Mouse (Mus musculus): ENCODE data around the gene BC025920. TPM values are rescaled to one million over a fixed set of nuclear protein-coding genes. Genes with fewer than 3 reads are reported as not detected.

Gene BC025920
- total RNA-seq, 2 experiments from 2014 or later: 0.26 to 4.4 TPM

- no peak for ATAC-seq (replicated peaks; ENCODE audit: poor library complexity, severe bottlenecking)
Observed at GRCm38 (mm10) chr10:81601396-81601905, 4.6 kb upstream of the BC025920 start.

GRCm38 (mm10) chr10:81602741-81603151 is 3.3 kb upstream of the BC025920 start:
- peak; percentile 26 for ATAC-seq (replicated peaks; ENCODE audit: poor library complexity, severe bottlenecking)

GRCm38 (mm10) chr10:81604019-81604967 is 1.8 kb upstream of the BC025920 start:
- ATAC-seq (replicated peaks; ENCODE audit: poor library complexity, severe bottlenecking): no peak

- peak; percentile 31 for ATAC-seq (replicated peaks; ENCODE audit: poor library complexity, severe bottlenecking)
Observed at GRCm38 (mm10) chr10:81604968-81605665, 953 bp upstream of the BC025920 start.

GRCm38 (mm10) chr10:81605666-81605973 is 450 bp upstream of the BC025920 start:
- no peak for ATAC-seq (replicated peaks; ENCODE audit: poor library complexity, severe bottlenecking)

- ATAC-seq (replicated peaks; ENCODE audit: poor library complexity, severe bottlenecking): no peak
Observed at GRCm38 (mm10) chr10:81608308-81608707, 2.2 kb downstream of the BC025920 start.

GRCm38 (mm10) chr10:81612779-81613178 is 6.7 kb downstream of the BC025920 start:
- no peak for ATAC-seq (replicated peaks; ENCODE audit: poor library complexity, severe bottlenecking)

GRCm38 (mm10) chr10:81615486-81615885 is 9.4 kb downstream of the BC025920 start:
- no peak for ATAC-seq (replicated peaks; ENCODE audit: poor library complexity, severe bottlenecking)

GRCm38 (mm10) chr10:81619976-81620375 is 13.9 kb downstream of the BC025920 start:
- ATAC-seq (replicated peaks; ENCODE audit: poor library complexity, severe bottlenecking): no peak

GRCm38 (mm10) chr10:81620786-81621185 is 14.7 kb downstream of the BC025920 start:
- no peak for ATAC-seq (replicated peaks; ENCODE audit: poor library complexity, severe bottlenecking)

GRCm38 (mm10) chr10:81623441-81623840 is 17.4 kb downstream of the BC025920 start:
- ATAC-seq (replicated peaks; ENCODE audit: poor library complexity, severe bottlenecking): no peak

- ATAC-seq (replicated peaks; ENCODE audit: poor library complexity, severe bottlenecking): 0 out of 2 replicates have a peak, but pooled peaks have one; percentile 2
Observed at GRCm38 (mm10) chr10:81626101-81626993, 20.3 kb downstream of the BC025920 start.

- peak; percentile 83 for ATAC-seq (replicated peaks; ENCODE audit: poor library complexity, severe bottlenecking)
Observed at GRCm38 (mm10) chr10:81626994-81627835, 21.1 kb downstream of the BC025920 start, which contains the start of gene Sirt6. Sirt6 (minus strand) TSS chr10:81627797.

GRCm38 (mm10) chr10:81627836-81628220 is 21.8 kb downstream of the BC025920 start:
- no peak; the same call in 1 of the 2 replicates for ATAC-seq (replicated peaks; ENCODE audit: poor library complexity, severe bottlenecking)

GRCm38 (mm10) chr10:81628390-81628789 is 22.3 kb downstream of the BC025920 start, which contains the start of gene Ankrd24:
Ankrd24 (plus strand) TSS chr10:81628540.
- no peak for ATAC-seq (replicated peaks; ENCODE audit: poor library complexity, severe bottlenecking)

GRCm38 (mm10) chr10:81633253-81634099 is 27.4 kb downstream of the BC025920 start:
- ATAC-seq (replicated peaks; ENCODE audit: poor library complexity, severe bottlenecking): peak; percentile 96

- no peak for ATAC-seq (replicated peaks; ENCODE audit: poor library complexity, severe bottlenecking)
Observed at GRCm38 (mm10) chr10:81636338-81636737, 30.3 kb downstream of the BC025920 start.

- ATAC-seq (replicated peaks; ENCODE audit: poor library complexity, severe bottlenecking): no peak
Observed at GRCm38 (mm10) chr10:81638101-81638500, 32.0 kb downstream of the BC025920 start.

Data from granulocyte monocyte progenitor cell, adult 5-6 weeks (primary cell).